Comparison of ENCODE assay signal across 20 mouse cellular contexts in genomic region chr4:24799037-24799436, GRCm38 (mm10). TPM values are rescaled to one million over a fixed set of nuclear protein-coding genes. Genes with fewer than 3 reads are reported as not detected.
DNase-seq lines count a peak whose midpoint lies in the region.
"Had no signal": no experiment of that assay in that cellular context is flagged by ENCODE, and none has a peak within 500 bp of the region (broad histone marks: within the 10 kb centered on the region; RNA-seq: fewer than 3 reads in every experiment).

No protein-coding gene starts in this region.

- 0 out of 2 replicates have a peak, but pooled peaks cover 4% of the 10 kb centered on the region for H3K4me1 ChIP-seq in limb, embryonic 10.5 days
- H3K4me1 ChIP-seq: heart, embryonic 10.5 days; hindbrain, embryonic 10.5 days had no signal

- H3K27ac ChIP-seq in limb, embryonic 10.5 days = no peak overlapping the region
- H3K27ac ChIP-seq: forebrain, embryonic 15.5 days; heart, embryonic 10.5 days; hindbrain, embryonic 10.5 days; midbrain, embryonic 13.5 days had no signal

- H3K9me3 ChIP-seq in limb, embryonic 10.5 days (replicated peaks) = no peaks in the 10 kb centered on the region
- H3K9me3 ChIP-seq: forebrain, embryonic 15.5 days; heart, embryonic 10.5 days; hindbrain, embryonic 10.5 days; midbrain, embryonic 13.5 days had no signal

- H3K36me3 ChIP-seq in limb, embryonic 10.5 days = no peaks in the 10 kb centered on the region
- H3K36me3 ChIP-seq: forebrain, embryonic 15.5 days; heart, embryonic 10.5 days; hindbrain, embryonic 10.5 days; midbrain, embryonic 13.5 days had no signal

- WGBS in limb, embryonic 10.5 days = 89% methylated on average over 6 of the region's 6 CpGs

- H3K4me3 ChIP-seq in limb, embryonic 10.5 days = no peak overlapping the region
- H3K4me3 ChIP-seq: forebrain, embryonic 15.5 days; heart, embryonic 10.5 days; hindbrain, embryonic 10.5 days; midbrain, embryonic 13.5 days had no signal

- DNase-seq in layer of hippocampus, adult 11-12 months (ENCODE audit: low spot score) = peak; percentile 37
- no peak for DNase-seq in layer of hippocampus, postnatal 25 days (ENCODE audit: extremely low spot score in 1 of 2, low spot score in 1 of 2)
- peak; percentile 35 to 36 for DNase-seq in frontal cortex, postnatal 36 days (ENCODE audit: low spot score in 2 of 2)
- peak; percentile 47 to 62 for DNase-seq in left cerebral cortex, adult 18-20 months (ENCODE audit: low spot score in 2 of 2)
- peak; percentile 36 to 47 for DNase-seq in right cerebral cortex, postnatal 10 days (ENCODE audit: low spot score in 2 of 2)
- DNase-seq in cerebellum, postnatal 36 days = no peak
- no peak for DNase-seq in limb, embryonic 10.5 days (ENCODE audit: low spot score)
- DNase-seq: adrenal gland, adult 8-10 months; B cell, adult 2 months; cerebellum, adult 11-12 months; cerebellum, postnatal 14 days; embryo, embryonic 11 days; lung, adult 18-20 months; lung, postnatal 14 days; spleen, adult 18-20 months had no signal

- H3K27me3 ChIP-seq in limb, embryonic 10.5 days (ENCODE audit: low read depth, poor library complexity, severe bottlenecking) = no peaks in the 10 kb centered on the region
- H3K27me3 ChIP-seq: forebrain, embryonic 15.5 days; midbrain, embryonic 13.5 days had no signal

RNA-seq across cellular contexts. Expression of gene Klhl32, which starts 51.9 kb away (rescaled TPM):
- 10 to 100 TPM; 14.7 to 18.1 TPM for total RNA-seq in layer of hippocampus, postnatal 25 days (2021)
- 10 to 100 TPM; 14.4 to 15.3 TPM for total RNA-seq in left cerebral cortex, adult 18-20 months (2021)
- 4.0 and 4.9 TPM in 2 replicates for polyA plus RNA-seq in limb, embryonic 10.5 days (2016; fragmentation: Nextera tagmentation; extraction: Ambion mirVana)
- total RNA-seq: megakaryocyte, adult 5-6 weeks had no signal

Comparison
In these comparisons a context has a peak if more than half of its experiments do, and no peak if none do; other contexts are left out.
1. DNase-seq: peak in layer of hippocampus, adult 11-12 months (single experiment), frontal cortex, postnatal 36 days (2 of 2), left cerebral cortex, adult 18-20 months (2 of 2) and right cerebral cortex, postnatal 10 days (2 of 2); none in layer of hippocampus, postnatal 25 days (0 of 2), cerebellum, postnatal 36 days (0 of 2) and limb, embryonic 10.5 days (single experiment).